Mouse (Mus musculus): ENCODE results near the gene Tbccd1. TPM values are rescaled to one million over a fixed set of nuclear protein-coding genes. Genes with fewer than 3 reads are reported as not detected.

Tbccd1 gene
- polyA plus RNA-seq (2011; ENCODE audit: insufficient read depth, insufficient read length, low read depth, missing spikeins) = 20.5 and 22.0 TPM in 2 replicates

GRCm38 (mm10) chr16:22857431-22858113, at the start of gene Tbccd1, which contains the start of gene Dnajb11:
Gene Tbccd1, minus strand, starts transcription at chr16:22857669.
Gene Dnajb11, plus strand, starts transcription at chr16:22857845.
- Histone ChIP-seq H3K9ac (ENCODE audit: low read depth, poor library complexity, severe bottlenecking) (peak within 1 kb of the TSS; percentile 75), H3K27me3 (ENCODE audit: control insufficient read depth, insufficient read depth, low read length, poor library complexity, severe bottlenecking) (no peaks in the 10 kb centered on the region), H3K9me3 (replicated peaks; ENCODE audit: control insufficient read depth, insufficient read depth, low read length, poor library complexity, severe bottlenecking) (no peaks in the 10 kb centered on the region), H3K27ac (ENCODE audit: insufficient read depth, low read length) (0 out of 2 replicates have a peak within 1 kb of the TSS, but pooled peaks have one; percentile 41), H3K4me1 (ENCODE audit: control insufficient read depth, insufficient read depth, low read length) (peaks cover 1% of the 10 kb centered on the region), H3K36me3 (ENCODE audit: control insufficient read depth, insufficient read depth, low read length, poor library complexity, severe bottlenecking) (peaks cover 4% of the 10 kb centered on the region), H3K4me3 (ENCODE audit: low read depth, low read length) (peak within 1 kb of the TSS; percentile 98)
- TF ChIP-seq CTCF (IDR thresholded peaks at IDR 0.05; ENCODE audit: low read depth, low read length) = no peak
- TF ChIP-seq EP300 (IDR thresholded peaks at IDR 0.05; ENCODE audit: insufficient read depth, low read depth, low read length) = 0 out of 2 replicates have a peak, but pooled peaks have one; percentile 22

GRCm38 (mm10) chr16:22901326-22901725, 43.9 kb upstream of the Tbccd1 start:
- H3K9me3 ChIP-seq (replicated peaks; ENCODE audit: control insufficient read depth, insufficient read depth, low read length, poor library complexity, severe bottlenecking) = no peaks in the 10 kb centered on the region
- H3K4me1 ChIP-seq (ENCODE audit: control insufficient read depth, insufficient read depth, low read length) = peaks cover 2% of the 10 kb centered on the region
- no peaks in the 10 kb centered on the region for H3K36me3 ChIP-seq (ENCODE audit: control insufficient read depth, insufficient read depth, low read length, poor library complexity, severe bottlenecking)
- no peak overlapping the region for H3K27ac ChIP-seq (ENCODE audit: insufficient read depth, low read length)
- H3K9ac ChIP-seq (ENCODE audit: low read depth, poor library complexity, severe bottlenecking) = no peak overlapping the region
- TF ChIP-seq POLR2A (IDR thresholded peaks at IDR 0.05; ENCODE audit: insufficient read depth, low read length) (no peak), EP300 (IDR thresholded peaks at IDR 0.05; ENCODE audit: insufficient read depth, low read depth, low read length) (no peak), CTCF (IDR thresholded peaks at IDR 0.05; ENCODE audit: low read depth, low read length) (no peak)
- no peaks in the 10 kb centered on the region for H3K27me3 ChIP-seq (ENCODE audit: control insufficient read depth, insufficient read depth, low read length, poor library complexity, severe bottlenecking)
- H3K4me3 ChIP-seq (ENCODE audit: low read depth, low read length) = no peak overlapping the region

- Histone ChIP-seq H3K27me3 (ENCODE audit: control insufficient read depth, insufficient read depth, low read length, poor library complexity, severe bottlenecking) (no peaks in the 10 kb centered on the region), H3K9me3 (replicated peaks; ENCODE audit: control insufficient read depth, insufficient read depth, low read length, poor library complexity, severe bottlenecking) (no peaks in the 10 kb centered on the region), H3K4me3 (ENCODE audit: low read depth, low read length) (no peak overlapping the region), H3K36me3 (ENCODE audit: control insufficient read depth, insufficient read depth, low read length, poor library complexity, severe bottlenecking) (no peaks in the 10 kb centered on the region), H3K27ac (ENCODE audit: insufficient read depth, low read length) (no peak overlapping the region), H3K9ac (ENCODE audit: low read depth, poor library complexity, severe bottlenecking) (no peak overlapping the region), H3K4me1 (ENCODE audit: control insufficient read depth, insufficient read depth, low read length) (peaks cover 2% of the 10 kb centered on the region)
- no peak for TF ChIP-seq POLR2A (IDR thresholded peaks at IDR 0.05; ENCODE audit: insufficient read depth, low read length)
- no peak for TF ChIP-seq CTCF (IDR thresholded peaks at IDR 0.05; ENCODE audit: low read depth, low read length)
- TF ChIP-seq EP300 (IDR thresholded peaks at IDR 0.05; ENCODE audit: insufficient read depth, low read depth, low read length) = no peak
Observed at GRCm38 (mm10) chr16:22899866-22900570, 42.5 kb upstream of the Tbccd1 start.

- no peaks in the 10 kb centered on the region for H3K9me3 ChIP-seq (replicated peaks; ENCODE audit: control insufficient read depth, insufficient read depth, low read length, poor library complexity, severe bottlenecking)
- no peak overlapping the region for H3K27ac ChIP-seq (ENCODE audit: insufficient read depth, low read length)
- H3K4me1 ChIP-seq (ENCODE audit: control insufficient read depth, insufficient read depth, low read length) = no peaks in the 10 kb centered on the region
- no peaks in the 10 kb centered on the region for H3K27me3 ChIP-seq (ENCODE audit: control insufficient read depth, insufficient read depth, low read length, poor library complexity, severe bottlenecking)
- no peak for TF ChIP-seq POLR2A (IDR thresholded peaks at IDR 0.05; ENCODE audit: insufficient read depth, low read length)
- no peak for TF ChIP-seq EP300 (IDR thresholded peaks at IDR 0.05; ENCODE audit: insufficient read depth, low read depth, low read length)
- TF ChIP-seq CTCF (IDR thresholded peaks at IDR 0.05; ENCODE audit: low read depth, low read length) = no peak
- no peak overlapping the region for H3K9ac ChIP-seq (ENCODE audit: low read depth, poor library complexity, severe bottlenecking)
- no peaks in the 10 kb centered on the region for H3K36me3 ChIP-seq (ENCODE audit: control insufficient read depth, insufficient read depth, low read length, poor library complexity, severe bottlenecking)
- no peak overlapping the region for H3K4me3 ChIP-seq (ENCODE audit: low read depth, low read length)
Observed at GRCm38 (mm10) chr16:22899346-22899745, 41.9 kb upstream of the Tbccd1 start.

GRCm38 (mm10) chr16:22896618-22897017, 39.1 kb upstream of the Tbccd1 start:
- no peak overlapping the region for H3K4me3 ChIP-seq (ENCODE audit: low read depth, low read length)
- no peaks in the 10 kb centered on the region for H3K27me3 ChIP-seq (ENCODE audit: control insufficient read depth, insufficient read depth, low read length, poor library complexity, severe bottlenecking)
- H3K9ac ChIP-seq (ENCODE audit: low read depth, poor library complexity, severe bottlenecking) = no peak overlapping the region
- H3K9me3 ChIP-seq (replicated peaks; ENCODE audit: control insufficient read depth, insufficient read depth, low read length, poor library complexity, severe bottlenecking) = no peaks in the 10 kb centered on the region
- H3K4me1 ChIP-seq (ENCODE audit: control insufficient read depth, insufficient read depth, low read length) = no peaks in the 10 kb centered on the region
- no peak overlapping the region for H3K27ac ChIP-seq (ENCODE audit: insufficient read depth, low read length)
- H3K36me3 ChIP-seq (ENCODE audit: control insufficient read depth, insufficient read depth, low read length, poor library complexity, severe bottlenecking) = no peaks in the 10 kb centered on the region
- TF ChIP-seq CTCF (IDR thresholded peaks at IDR 0.05; ENCODE audit: low read depth, low read length) = no peak
- TF ChIP-seq EP300 (IDR thresholded peaks at IDR 0.05; ENCODE audit: insufficient read depth, low read depth, low read length) = no peak
- TF ChIP-seq POLR2A (IDR thresholded peaks at IDR 0.05; ENCODE audit: insufficient read depth, low read length) = no peak

GRCm38 (mm10) chr16:22894095-22894494, 36.6 kb upstream of the Tbccd1 start:
- Histone ChIP-seq H3K36me3 (ENCODE audit: control insufficient read depth, insufficient read depth, low read length, poor library complexity, severe bottlenecking) (no peaks in the 10 kb centered on the region), H3K4me1 (ENCODE audit: control insufficient read depth, insufficient read depth, low read length) (no peaks in the 10 kb centered on the region), H3K9me3 (replicated peaks; ENCODE audit: control insufficient read depth, insufficient read depth, low read length, poor library complexity, severe bottlenecking) (no peaks in the 10 kb centered on the region), H3K9ac (ENCODE audit: low read depth, poor library complexity, severe bottlenecking) (no peak overlapping the region), H3K27ac (ENCODE audit: insufficient read depth, low read length) (no peak overlapping the region), H3K4me3 (ENCODE audit: low read depth, low read length) (no peak overlapping the region), H3K27me3 (ENCODE audit: control insufficient read depth, insufficient read depth, low read length, poor library complexity, severe bottlenecking) (no peaks in the 10 kb centered on the region)
- no peak for TF ChIP-seq CTCF (IDR thresholded peaks at IDR 0.05; ENCODE audit: low read depth, low read length)
- no peak for TF ChIP-seq POLR2A (IDR thresholded peaks at IDR 0.05; ENCODE audit: insufficient read depth, low read length)
- TF ChIP-seq EP300 (IDR thresholded peaks at IDR 0.05; ENCODE audit: insufficient read depth, low read depth, low read length) = no peak

Data from ES-Bruce4 (cell line).